Mouse (Mus musculus) kidney, adult 8-10 months (tissue): Measurements from ENCODE around the gene Gm5849.
"Not testable (repeated sequence)": the region's sequence is repeated elsewhere in the genome, so short reads cannot be mapped to it uniquely, and the experiment has no call there.

Experiments
- DNase-seq, 2 experiments: peaks; one replicate each; pipeline ENCODE4 v3.0.0; 2022

Gene Gm5849

GRCm38 (mm10) chr3:90777776-90778175 is at the start of gene Gm5849:
Gene Gm5849 (minus strand): TSS chr3:90777876.
- DNase-seq: not testable (repeated sequence)

GRCm38 (mm10) chr3:90749658-90750057 is 28.0 kb downstream of the Gm5849 start:
- no peak for DNase-seq

- no peak for DNase-seq
Measured at GRCm38 (mm10) chr3:90726606-90727005, 51.1 kb downstream of the Gm5849 start, which contains the start of gene Pglyrp4. Gene Pglyrp4 (plus strand): TSS chr3:90726906.
